Mouse (Mus musculus): ENCODE measurements at regions not wholly inside any gene's neighbourhood (a gene's known extent, or its start where the extent isn't known, plus 50 kb on each side); places are given as distances from the start of the nearest gene placed in this dataset.

DNA sequence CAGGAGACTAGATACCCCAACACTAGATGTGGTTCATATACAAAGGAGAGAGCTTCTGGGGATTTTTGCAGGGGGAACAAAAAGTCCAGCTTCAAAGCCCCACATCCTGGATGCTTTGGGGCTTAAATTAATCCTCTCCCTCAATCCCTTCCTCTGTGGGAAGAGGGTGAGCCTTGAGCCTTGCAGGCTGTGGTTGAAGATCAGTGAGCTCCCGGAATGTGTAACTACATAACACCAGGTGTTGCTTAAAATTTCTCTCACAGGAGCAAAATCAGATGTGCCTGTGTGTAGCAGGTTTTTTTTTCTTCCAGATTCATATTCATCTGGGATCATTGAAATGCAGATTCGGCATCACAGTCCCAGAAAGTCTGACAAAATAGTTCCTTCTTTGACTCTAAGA, 146.1 kb downstream of the Pxdc1 start:
- Histone ChIP-seq H3K9me3 (ENCODE audit: control insufficient read depth, low read length) (no peaks in the 10 kb centered on the region), H3K27me3 (replicated peaks; ENCODE audit: control insufficient read depth, insufficient read depth, low read length) (no peaks in the 10 kb centered on the region), H3K4me2 (ENCODE audit: low read length) (no peak overlapping the region), H3K36me3 (ENCODE audit: control insufficient read depth, insufficient read depth, low read length) (no peaks in the 10 kb centered on the region), H3K27ac (ENCODE audit: low read depth) (no peak overlapping the region), H3K4me1 (replicated peaks; ENCODE audit: control insufficient read depth, insufficient read depth, low read length) (no peaks in the 10 kb centered on the region), H3K9ac (ENCODE audit: low read length) (no peak overlapping the region), H3K4me3 (ENCODE audit: low read depth, low read length) (no peak overlapping the region)
- ATAC-seq (replicated peaks; ENCODE audit: low FRiP score, low TSS enrichment, low read depth), result no peak
- DNase-seq (ENCODE audit: low spot score), result no peak
- 85% methylated on average over 2 of the region's 2 CpGs for WGBS

DNA sequence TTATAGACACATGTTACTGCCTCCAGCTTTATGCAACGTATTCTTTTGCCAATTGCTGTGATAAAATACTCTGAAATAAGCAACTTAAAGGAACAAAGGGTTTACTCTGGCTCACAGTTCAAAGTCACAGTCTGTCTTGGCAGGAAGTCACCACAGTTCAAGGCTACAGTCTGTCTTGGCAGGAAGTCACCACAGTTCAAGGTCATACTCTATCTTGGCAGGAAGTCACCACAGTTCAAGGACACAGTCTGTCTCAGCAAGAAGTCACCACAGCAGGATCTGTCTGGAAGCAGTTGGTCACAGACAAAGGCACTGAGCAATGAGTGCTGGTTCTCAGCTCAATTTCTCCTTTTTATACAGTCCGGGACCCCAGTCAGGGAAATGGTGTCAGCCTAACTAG, 147.4 kb downstream of the Pxdc1 start:
- Histone ChIP-seq H3K36me3 (ENCODE audit: control insufficient read depth, insufficient read depth, low read length) (no peaks in the 10 kb centered on the region), H3K4me3 (ENCODE audit: low read depth, low read length) (no peak overlapping the region), H3K27me3 (replicated peaks; ENCODE audit: control insufficient read depth, insufficient read depth, low read length) (no peaks in the 10 kb centered on the region), H3K4me2 (ENCODE audit: low read length) (no peak overlapping the region), H3K27ac (ENCODE audit: low read depth) (no peak overlapping the region), H3K4me1 (replicated peaks; ENCODE audit: control insufficient read depth, insufficient read depth, low read length) (no peaks in the 10 kb centered on the region), H3K9ac (ENCODE audit: low read length) (no peak overlapping the region), H3K9me3 (ENCODE audit: control insufficient read depth, low read length) (no peaks in the 10 kb centered on the region)
- DNase-seq (ENCODE audit: low spot score) (no peak), ATAC-seq (replicated peaks; ENCODE audit: low FRiP score, low TSS enrichment, low read depth) (no peak)
- WGBS, result 93% methylated on average over 2 of the region's 2 CpGs

DNA sequence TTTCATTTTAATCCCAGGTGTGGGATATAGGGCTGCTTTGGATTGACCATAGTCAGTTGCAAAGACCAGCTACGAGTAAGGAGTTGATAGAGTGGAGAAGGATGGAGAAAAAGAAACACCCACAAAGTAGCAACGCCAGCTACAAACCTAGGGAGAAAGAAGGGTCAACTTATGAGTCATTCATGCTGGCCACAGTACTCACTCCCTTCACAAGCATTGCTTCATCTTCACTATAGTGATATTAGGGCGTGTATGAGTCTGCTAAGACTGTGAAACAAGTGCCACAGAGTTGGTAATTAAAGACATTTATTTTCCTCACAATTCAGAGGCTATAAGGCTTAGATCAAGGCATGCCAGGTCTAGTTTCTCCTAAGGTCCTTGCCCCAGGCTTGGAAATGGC, 148.4 kb downstream of the Pxdc1 start:
- Histone ChIP-seq H3K9ac (ENCODE audit: low read length) (no peak overlapping the region), H3K9me3 (ENCODE audit: control insufficient read depth, low read length) (no peaks in the 10 kb centered on the region), H3K4me2 (ENCODE audit: low read length) (no peak overlapping the region), H3K4me1 (replicated peaks; ENCODE audit: control insufficient read depth, insufficient read depth, low read length) (no peaks in the 10 kb centered on the region), H3K27ac (ENCODE audit: low read depth) (no peak overlapping the region), H3K27me3 (replicated peaks; ENCODE audit: control insufficient read depth, insufficient read depth, low read length) (no peaks in the 10 kb centered on the region), H3K36me3 (ENCODE audit: control insufficient read depth, insufficient read depth, low read length) (no peaks in the 10 kb centered on the region), H3K4me3 (ENCODE audit: low read depth, low read length) (no peak overlapping the region)
- WGBS, result 89% methylated on average over 3 of the region's 3 CpGs
- DNase-seq (ENCODE audit: low spot score) (no peak), ATAC-seq (replicated peaks; ENCODE audit: low FRiP score, low TSS enrichment, low read depth) (no peak)

DNA sequence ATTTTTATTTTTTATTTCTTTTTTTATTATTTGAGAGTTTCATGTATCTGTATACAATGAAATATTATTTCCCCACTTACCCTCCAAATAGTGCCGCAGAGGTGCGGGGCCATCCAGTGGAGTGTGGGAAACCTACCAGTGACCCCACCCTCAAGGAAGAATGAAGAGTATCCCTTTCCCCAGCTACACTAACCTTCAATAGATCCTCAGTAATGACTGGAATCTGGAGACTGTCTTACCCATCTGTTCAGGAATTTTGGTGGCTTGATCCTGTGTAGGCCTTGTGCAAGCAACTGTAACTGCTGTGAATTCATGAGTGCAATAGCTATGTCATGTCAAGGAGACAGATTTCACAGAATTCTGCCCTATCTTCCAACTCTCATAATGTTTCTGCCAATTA, 153.9 kb upstream of the Slc22a23 start:
- Histone ChIP-seq H3K9me3 (ENCODE audit: control insufficient read depth, low read length) (no peaks in the 10 kb centered on the region), H3K9ac (ENCODE audit: low read length) (no peak overlapping the region), H3K27ac (ENCODE audit: low read depth) (no peak overlapping the region), H3K36me3 (ENCODE audit: control insufficient read depth, insufficient read depth, low read length) (no peaks in the 10 kb centered on the region), H3K4me2 (ENCODE audit: low read length) (no peak overlapping the region), H3K4me1 (replicated peaks; ENCODE audit: control insufficient read depth, insufficient read depth, low read length) (no peaks in the 10 kb centered on the region), H3K4me3 (ENCODE audit: low read depth, low read length) (no peak overlapping the region), H3K27me3 (replicated peaks; ENCODE audit: control insufficient read depth, insufficient read depth, low read length) (no peaks in the 10 kb centered on the region)
- ATAC-seq (replicated peaks; ENCODE audit: low FRiP score, low TSS enrichment, low read depth) (no peak), DNase-seq (ENCODE audit: low spot score) (no peak)
- WGBS, result 93% methylated on average over 2 of the region's 2 CpGs

DNA sequence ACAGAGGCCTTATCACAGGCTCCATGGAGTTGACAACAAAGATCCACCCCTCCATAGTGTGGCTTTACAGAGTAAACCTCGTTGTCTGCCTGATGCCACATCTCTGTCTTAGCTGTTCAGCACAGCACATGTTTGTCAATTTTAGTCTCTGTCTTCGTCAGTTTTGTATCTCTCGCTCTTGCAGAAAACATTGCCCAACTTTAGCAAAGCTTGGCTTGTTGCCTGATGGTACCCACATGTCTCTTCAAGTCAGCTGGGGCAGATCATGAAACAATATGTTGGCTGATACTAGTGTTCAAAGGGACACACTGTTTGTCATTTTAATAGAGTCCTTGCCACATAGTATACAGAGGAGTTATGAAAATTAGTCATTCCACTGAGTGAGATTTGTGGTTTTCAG, 152.7 kb upstream of the Slc22a23 start:
- DNase-seq (ENCODE audit: low spot score) (no peak), ATAC-seq (replicated peaks; ENCODE audit: low FRiP score, low TSS enrichment, low read depth) (no peak)
- no peak overlapping the region for H3K4me3 ChIP-seq (ENCODE audit: low read depth, low read length)
- WGBS, result 85% methylated on average over 3 of the region's 3 CpGs
- H3K27me3 ChIP-seq (replicated peaks; ENCODE audit: control insufficient read depth, insufficient read depth, low read length), result no peaks in the 10 kb centered on the region
- no peak overlapping the region for H3K27ac ChIP-seq (ENCODE audit: low read depth)
- no peaks in the 10 kb centered on the region for H3K9me3 ChIP-seq (ENCODE audit: control insufficient read depth, low read length)
- no peaks in the 10 kb centered on the region for H3K36me3 ChIP-seq (ENCODE audit: control insufficient read depth, insufficient read depth, low read length)
- no peak overlapping the region for H3K4me2 ChIP-seq (ENCODE audit: low read length)
- H3K9ac ChIP-seq (ENCODE audit: low read length), result no peak overlapping the region
- no peaks in the 10 kb centered on the region for H3K4me1 ChIP-seq (replicated peaks; ENCODE audit: control insufficient read depth, insufficient read depth, low read length)

DNA sequence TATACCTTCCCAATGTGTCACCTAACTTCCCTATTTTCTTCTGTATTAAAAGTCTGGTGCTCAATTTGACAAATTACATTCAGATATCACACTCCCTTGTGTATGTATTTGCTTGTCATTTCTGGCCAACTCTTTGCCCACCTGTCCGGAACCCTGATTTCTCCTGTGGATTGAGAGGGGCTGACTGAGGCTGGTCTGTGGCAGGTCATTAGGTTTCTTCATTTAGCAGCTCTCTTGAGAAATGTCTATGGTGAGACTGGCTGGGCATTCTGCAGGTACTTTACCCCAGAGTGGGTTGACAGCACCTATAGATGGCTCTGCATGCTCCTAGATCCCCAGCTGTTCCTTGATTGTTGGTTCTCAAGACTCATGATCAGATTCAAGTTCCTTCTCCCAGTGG, 139.8 kb upstream of the Slc22a23 start:
- no peak overlapping the region for H3K27ac ChIP-seq (ENCODE audit: low read depth)
- no peaks in the 10 kb centered on the region for H3K4me1 ChIP-seq (replicated peaks; ENCODE audit: control insufficient read depth, insufficient read depth, low read length)
- WGBS, result 93% methylated on average over 1 of the region's 1 CpGs
- DNase-seq (ENCODE audit: low spot score), result no peak
- no peaks in the 10 kb centered on the region for H3K36me3 ChIP-seq (ENCODE audit: control insufficient read depth, insufficient read depth, low read length)
- H3K9ac ChIP-seq (ENCODE audit: low read length), result no peak overlapping the region
- H3K27me3 ChIP-seq (replicated peaks; ENCODE audit: control insufficient read depth, insufficient read depth, low read length), result no peaks in the 10 kb centered on the region
- H3K4me3 ChIP-seq (ENCODE audit: low read depth, low read length), result no peak overlapping the region
- ATAC-seq (replicated peaks; ENCODE audit: low FRiP score, low TSS enrichment, low read depth), result no peak
- no peaks in the 10 kb centered on the region for H3K9me3 ChIP-seq (ENCODE audit: control insufficient read depth, low read length)
- no peak overlapping the region for H3K4me2 ChIP-seq (ENCODE audit: low read length)

DNA sequence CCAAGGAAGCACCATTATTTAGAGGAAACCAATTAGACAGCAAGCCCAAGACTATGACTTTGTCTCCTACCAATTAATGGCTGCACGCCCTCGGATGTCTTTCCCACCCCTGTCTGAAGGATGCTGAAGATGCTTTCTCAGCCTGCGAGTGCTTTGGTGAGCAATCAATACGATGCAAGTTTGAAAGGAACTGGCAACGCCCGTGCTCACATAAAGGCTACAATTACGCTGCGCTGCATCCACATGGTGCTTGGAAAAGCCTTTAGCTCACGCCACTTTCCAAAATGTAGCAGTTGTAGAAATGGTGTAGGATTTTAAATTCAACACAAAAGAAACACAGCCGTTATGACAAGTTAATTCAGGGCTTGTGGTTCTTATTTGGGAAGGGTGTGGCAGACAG, 136.5 kb upstream of the Slc22a23 start:
- Histone ChIP-seq H3K9ac (ENCODE audit: low read length) (no peak overlapping the region), H3K4me2 (ENCODE audit: low read length) (no peak overlapping the region), H3K27me3 (replicated peaks; ENCODE audit: control insufficient read depth, insufficient read depth, low read length) (no peaks in the 10 kb centered on the region), H3K27ac (ENCODE audit: low read depth) (no peak overlapping the region), H3K4me1 (replicated peaks; ENCODE audit: control insufficient read depth, insufficient read depth, low read length) (no peaks in the 10 kb centered on the region), H3K36me3 (ENCODE audit: control insufficient read depth, insufficient read depth, low read length) (no peaks in the 10 kb centered on the region), H3K4me3 (ENCODE audit: low read depth, low read length) (no peak overlapping the region), H3K9me3 (ENCODE audit: control insufficient read depth, low read length) (no peaks in the 10 kb centered on the region)
- WGBS, result 89% methylated on average over 10 of the region's 10 CpGs
- DNase-seq (ENCODE audit: low spot score), result no peak
- ATAC-seq (replicated peaks; ENCODE audit: low FRiP score, low TSS enrichment, low read depth), result no peak

DNA sequence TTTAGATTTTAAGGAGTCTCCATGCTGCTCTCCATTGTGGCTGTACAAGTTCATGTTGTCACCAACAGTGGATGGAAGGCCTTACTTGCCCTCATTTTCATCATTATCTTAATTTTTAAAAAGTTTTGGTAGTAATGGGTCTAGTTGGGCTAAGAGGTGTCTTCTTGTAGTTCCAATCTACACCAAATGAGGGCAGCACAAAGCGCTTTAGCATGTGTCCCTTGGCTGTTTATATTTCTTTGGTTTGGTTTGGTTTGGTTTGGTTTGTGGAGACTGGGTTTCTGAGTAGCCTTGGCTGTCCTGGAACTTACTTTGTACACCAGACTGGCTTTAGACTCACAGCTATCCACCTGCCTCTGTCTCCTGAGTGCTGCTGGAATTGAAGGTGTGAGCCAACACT, 125.4 kb upstream of the Slc22a23 start:
- H3K27ac ChIP-seq (ENCODE audit: low read depth), result no peak overlapping the region
- no peak overlapping the region for H3K4me3 ChIP-seq (ENCODE audit: low read depth, low read length)
- H3K4me1 ChIP-seq (replicated peaks; ENCODE audit: control insufficient read depth, insufficient read depth, low read length), result no peaks in the 10 kb centered on the region
- ATAC-seq (replicated peaks; ENCODE audit: low FRiP score, low TSS enrichment, low read depth) (no peak), DNase-seq (ENCODE audit: low spot score) (no peak)
- no peak overlapping the region for H3K9ac ChIP-seq (ENCODE audit: low read length)
- 61% methylated on average over 1 of the region's 1 CpGs for WGBS
- no peaks in the 10 kb centered on the region for H3K9me3 ChIP-seq (ENCODE audit: control insufficient read depth, low read length)
- no peaks in the 10 kb centered on the region for H3K27me3 ChIP-seq (replicated peaks; ENCODE audit: control insufficient read depth, insufficient read depth, low read length)
- H3K4me2 ChIP-seq (ENCODE audit: low read length), result no peak overlapping the region
- no peaks in the 10 kb centered on the region for H3K36me3 ChIP-seq (ENCODE audit: control insufficient read depth, insufficient read depth, low read length)

DNA sequence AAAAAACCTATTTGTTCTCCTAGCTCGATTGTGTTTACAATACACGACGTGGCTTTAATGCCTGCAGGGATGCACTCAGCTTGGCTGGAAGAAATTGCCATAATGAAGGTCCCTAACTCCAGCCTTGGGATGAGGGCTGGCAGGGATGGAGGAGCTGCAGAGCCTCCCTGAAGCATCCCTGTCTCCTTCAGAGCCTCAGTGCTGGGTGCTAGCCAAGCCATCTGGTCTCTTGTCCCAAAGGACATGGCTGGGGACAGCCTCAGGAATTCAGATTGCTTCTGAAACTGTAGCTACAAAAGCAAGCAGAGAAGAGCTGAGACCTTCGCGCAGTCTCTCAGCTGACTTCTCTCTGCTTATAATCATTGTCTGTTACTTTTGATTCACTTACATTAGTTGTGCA, 124.6 kb upstream of the Slc22a23 start:
- no peak overlapping the region for H3K9ac ChIP-seq (ENCODE audit: low read length)
- no peaks in the 10 kb centered on the region for H3K27me3 ChIP-seq (replicated peaks; ENCODE audit: control insufficient read depth, insufficient read depth, low read length)
- no peaks in the 10 kb centered on the region for H3K9me3 ChIP-seq (ENCODE audit: control insufficient read depth, low read length)
- no peaks in the 10 kb centered on the region for H3K36me3 ChIP-seq (ENCODE audit: control insufficient read depth, insufficient read depth, low read length)
- 82% methylated on average over 5 of the region's 5 CpGs for WGBS
- no peak for DNase-seq (ENCODE audit: low spot score)
- no peak for ATAC-seq (replicated peaks; ENCODE audit: low FRiP score, low TSS enrichment, low read depth)
- H3K4me2 ChIP-seq (ENCODE audit: low read length), result no peak overlapping the region
- no peaks in the 10 kb centered on the region for H3K4me1 ChIP-seq (replicated peaks; ENCODE audit: control insufficient read depth, insufficient read depth, low read length)
- H3K27ac ChIP-seq (ENCODE audit: low read depth), result no peak overlapping the region
- no peak overlapping the region for H3K4me3 ChIP-seq (ENCODE audit: low read depth, low read length)

All from intestine, embryonic 14.5 days (tissue).